Mouse (Mus musculus): ENCODE measurements at regions not wholly inside any gene's neighbourhood (a gene's known extent, or its start where the extent isn't known, plus 50 kb on each side); places are given as distances from the start of the nearest gene placed in this dataset.
A peak's percentile ranks its signal among the peaks of the same experiment; 100 is the strongest.

- Histone ChIP-seq H3K36me3 (no peaks in the 10 kb centered on the region), H3K4me2 (replicated peaks) (peak overlapping the region; percentile 72), H3K27me3 (peaks cover 55% of the 10 kb centered on the region), H3K4me1 (replicated peaks) (peaks cover 19% of the 10 kb centered on the region), H3K9me3 (no peaks in the 10 kb centered on the region), H3K27ac (peak overlapping the region; percentile 90), H3K4me3 (replicated peaks) (peak overlapping the region; percentile 59), H3K9ac (replicated peaks) (peak overlapping the region; percentile 79)
- peak; percentile 75 for ATAC-seq
- 1% methylated on average over 12 of the region's 12 CpGs for WGBS
Observed at GRCm38 (mm10) chr16:25059504-25059992, 227.1 kb upstream of the Tprg start.

DNA sequence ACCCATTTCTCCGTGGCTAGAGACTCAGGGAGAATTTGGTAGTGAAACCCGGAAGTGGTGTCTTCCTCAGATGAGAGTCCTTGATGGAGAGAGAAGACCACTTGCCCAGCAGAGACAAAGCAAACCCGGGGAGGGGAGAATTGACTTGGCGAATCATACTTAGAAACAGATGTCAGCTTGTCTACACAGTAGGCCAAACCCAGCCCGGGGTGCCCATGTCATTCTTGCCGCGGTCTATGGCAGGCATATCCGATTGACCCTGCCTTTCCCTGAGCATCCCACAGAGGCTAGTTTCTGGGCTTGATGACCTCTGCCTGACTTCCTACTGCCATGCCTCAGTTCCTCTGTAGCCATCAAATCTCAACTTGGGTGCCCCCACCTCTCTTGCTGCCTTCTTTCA is 226.4 kb upstream of the Tprg start:
- no peaks in the 10 kb centered on the region for H3K9me3 ChIP-seq
- H3K4me1 ChIP-seq (replicated peaks), result peaks cover 19% of the 10 kb centered on the region
- H3K9ac ChIP-seq (replicated peaks), result no peak overlapping the region
- no peak overlapping the region for H3K4me3 ChIP-seq (replicated peaks)
- 81% methylated on average over 8 of the region's 8 CpGs for WGBS
- H3K4me2 ChIP-seq (replicated peaks), result 0 out of 2 replicates have a peak overlapping the region, but pooled peaks have one; percentile 72
- H3K27ac ChIP-seq, result peak overlapping the region; percentile 90
- H3K27me3 ChIP-seq, result peaks cover 57% of the 10 kb centered on the region
- H3K36me3 ChIP-seq, result no peaks in the 10 kb centered on the region
- ATAC-seq, result no peak

GRCm38 (mm10) chr16:25061631-25062030 is 225.0 kb upstream of the Tprg start:
- peaks cover 54% of the 10 kb centered on the region for H3K27me3 ChIP-seq
- no peak for ATAC-seq
- H3K9ac ChIP-seq (replicated peaks), result no peak overlapping the region
- no peaks in the 10 kb centered on the region for H3K36me3 ChIP-seq
- H3K4me1 ChIP-seq (replicated peaks), result peaks cover 19% of the 10 kb centered on the region
- H3K27ac ChIP-seq, result no peak overlapping the region
- H3K4me2 ChIP-seq (replicated peaks), result no peak overlapping the region
- 84% methylated on average over 4 of the region's 4 CpGs for WGBS
- H3K4me3 ChIP-seq (replicated peaks), result no peak overlapping the region
- no peaks in the 10 kb centered on the region for H3K9me3 ChIP-seq

DNA sequence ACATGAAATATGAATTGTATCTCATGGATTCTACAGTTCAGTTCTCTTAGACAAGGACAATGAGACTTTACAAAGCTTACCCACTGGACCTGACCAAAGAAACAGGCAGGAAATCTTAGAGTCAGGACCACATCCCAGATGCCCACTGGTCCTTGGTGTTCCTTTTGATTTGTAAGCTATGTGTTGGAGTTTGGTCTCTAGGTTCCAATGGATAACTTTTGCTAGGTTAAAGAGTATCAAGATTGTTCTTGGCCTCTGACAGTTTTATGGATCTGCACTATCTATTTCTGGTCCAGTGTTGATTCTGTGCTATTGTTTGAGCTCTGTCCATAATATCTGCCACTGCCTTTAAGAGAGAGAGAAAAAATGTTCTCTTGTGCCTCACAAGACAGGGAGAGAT is 222.6 kb upstream of the Tprg start:
- peaks cover 46% of the 10 kb centered on the region for H3K27me3 ChIP-seq
- H3K36me3 ChIP-seq, result no peaks in the 10 kb centered on the region
- H3K9me3 ChIP-seq, result no peaks in the 10 kb centered on the region
- peaks cover 11% of the 10 kb centered on the region for H3K4me1 ChIP-seq (replicated peaks)
- no peak overlapping the region for H3K4me3 ChIP-seq (replicated peaks)
- no peak for ATAC-seq
- no peak overlapping the region for H3K4me2 ChIP-seq (replicated peaks)
- H3K9ac ChIP-seq (replicated peaks), result no peak overlapping the region
- no peak overlapping the region for H3K27ac ChIP-seq

- peak; percentile 78 for ATAC-seq
- H3K27me3 ChIP-seq, result peaks cover 46% of the 10 kb centered on the region
- no peak overlapping the region for H3K9ac ChIP-seq (replicated peaks)
- H3K9me3 ChIP-seq, result no peaks in the 10 kb centered on the region
- no peak overlapping the region for H3K27ac ChIP-seq
- H3K4me2 ChIP-seq (replicated peaks), result no peak overlapping the region
- peaks cover 8% of the 10 kb centered on the region for H3K4me1 ChIP-seq (replicated peaks)
- no peak overlapping the region for H3K4me3 ChIP-seq (replicated peaks)
- WGBS, result 14% methylated on average over 4 of the region's 4 CpGs
- no peaks in the 10 kb centered on the region for H3K36me3 ChIP-seq
Observed at GRCm38 (mm10) chr16:25064538-25064937, 222.1 kb upstream of the Tprg start.

- 81% methylated on average over 7 of the region's 7 CpGs for WGBS
- Histone ChIP-seq H3K4me3 (replicated peaks) (no peak overlapping the region), H3K36me3 (no peaks in the 10 kb centered on the region), H3K4me1 (replicated peaks) (no peaks in the 10 kb centered on the region), H3K4me2 (replicated peaks) (no peak overlapping the region), H3K9me3 (no peaks in the 10 kb centered on the region), H3K9ac (replicated peaks) (no peak overlapping the region), H3K27me3 (peaks cover 35% of the 10 kb centered on the region), H3K27ac (no peak overlapping the region)
- no peak for ATAC-seq
Observed at GRCm38 (mm10) chr16:25066822-25067221, 219.8 kb upstream of the Tprg start.

DNA sequence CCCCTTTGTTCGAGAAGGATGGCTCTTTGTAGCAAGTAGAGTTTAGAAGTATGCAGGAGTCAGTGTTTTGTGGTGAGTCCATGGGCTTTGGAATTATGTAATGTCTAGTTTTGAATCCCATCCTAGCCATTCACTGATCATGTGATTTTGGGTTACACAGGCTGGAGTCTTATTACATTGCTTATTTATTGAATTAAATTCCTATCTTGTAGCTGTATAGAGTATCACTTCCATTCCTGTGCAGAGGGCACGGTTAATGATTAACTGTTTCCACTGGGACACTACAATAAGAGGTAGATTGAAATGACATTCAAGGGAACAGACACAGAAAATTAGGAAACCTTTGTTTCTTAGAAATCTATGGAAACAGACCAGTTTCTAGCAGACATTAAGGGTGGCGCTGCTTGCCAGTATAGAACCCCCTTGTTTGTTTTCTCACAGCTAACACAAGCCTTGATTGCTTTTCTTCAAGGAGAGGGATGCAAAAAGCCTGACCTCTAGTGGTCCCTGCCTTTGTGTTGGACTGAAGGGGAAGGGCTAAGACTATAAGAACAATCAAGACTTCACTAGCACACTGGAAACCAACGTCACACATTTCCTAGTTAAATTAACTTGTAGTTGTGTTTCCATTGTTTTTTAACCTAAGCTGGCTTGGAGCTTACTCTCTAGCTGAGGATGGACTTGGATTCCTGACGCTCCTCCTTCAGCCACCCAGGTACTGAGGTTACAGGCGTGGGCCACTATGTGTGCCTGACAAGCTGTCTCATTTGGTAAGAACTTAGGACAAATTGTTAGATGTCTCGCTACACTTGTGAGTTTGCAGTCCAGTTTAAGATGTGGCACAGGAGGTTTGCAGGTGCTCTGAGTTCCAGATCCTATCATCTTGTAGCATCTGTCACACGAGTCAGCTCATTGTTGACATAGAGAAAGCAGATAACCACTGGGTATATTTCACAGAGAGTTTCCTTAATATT is 219.1 kb upstream of the Tprg start:
- 53% methylated on average over 8 of the region's 8 CpGs for WGBS
- Histone ChIP-seq H3K4me2 (replicated peaks) (no peak overlapping the region), H3K27me3 (peaks cover 30% of the 10 kb centered on the region), H3K36me3 (no peaks in the 10 kb centered on the region), H3K4me3 (replicated peaks) (no peak overlapping the region), H3K27ac (no peak overlapping the region), H3K4me1 (replicated peaks) (no peaks in the 10 kb centered on the region), H3K9me3 (no peaks in the 10 kb centered on the region), H3K9ac (replicated peaks) (no peak overlapping the region)
- no peak for ATAC-seq

- H3K27ac ChIP-seq, result no peak overlapping the region
- ATAC-seq, result no peak
- H3K4me2 ChIP-seq (replicated peaks), result no peak overlapping the region
- no peak overlapping the region for H3K9ac ChIP-seq (replicated peaks)
- H3K36me3 ChIP-seq, result no peaks in the 10 kb centered on the region
- H3K4me1 ChIP-seq (replicated peaks), result no peaks in the 10 kb centered on the region
- H3K27me3 ChIP-seq, result no peaks in the 10 kb centered on the region
- WGBS, result 94% methylated on average over 6 of the region's 6 CpGs
- H3K9me3 ChIP-seq, result no peaks in the 10 kb centered on the region
- H3K4me3 ChIP-seq (replicated peaks), result no peak overlapping the region
Observed at GRCm38 (mm10) chr16:25080811-25081210, 205.8 kb upstream of the Tprg start.

DNA sequence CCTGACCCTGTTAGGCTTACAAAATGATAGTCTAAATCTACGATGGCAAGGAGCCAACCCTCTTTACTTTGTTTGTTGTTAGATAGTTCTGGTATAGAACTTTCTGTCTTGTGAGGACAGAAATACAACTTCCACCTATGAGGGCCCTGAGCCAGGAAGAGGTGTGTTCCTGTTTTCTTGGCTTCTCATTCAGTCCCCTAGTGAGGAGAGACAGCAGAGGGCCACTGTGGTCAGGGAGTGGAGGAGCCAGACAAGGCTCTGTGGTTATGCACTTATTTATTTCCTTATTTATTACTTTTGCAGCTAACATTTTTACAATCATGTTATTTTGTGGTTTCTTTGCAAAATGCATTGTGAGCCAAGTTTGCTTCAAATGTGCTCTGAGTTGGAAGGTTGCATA is 202.9 kb upstream of the Tprg start:
- ATAC-seq, result no peak
- Histone ChIP-seq H3K9me3 (no peaks in the 10 kb centered on the region), H3K27ac (no peak overlapping the region), H3K4me3 (replicated peaks) (no peak overlapping the region), H3K4me1 (replicated peaks) (no peaks in the 10 kb centered on the region), H3K36me3 (no peaks in the 10 kb centered on the region), H3K9ac (replicated peaks) (no peak overlapping the region), H3K27me3 (no peaks in the 10 kb centered on the region), H3K4me2 (replicated peaks) (no peak overlapping the region)
- WGBS, result 90% methylated on average over 1 of the region's 1 CpGs

- Histone ChIP-seq H3K27me3 (no peaks in the 10 kb centered on the region), H3K27ac (no peak overlapping the region), H3K9ac (replicated peaks) (no peak overlapping the region), H3K4me2 (replicated peaks) (no peak overlapping the region), H3K4me3 (replicated peaks) (no peak overlapping the region), H3K9me3 (no peaks in the 10 kb centered on the region), H3K36me3 (no peaks in the 10 kb centered on the region), H3K4me1 (replicated peaks) (no peaks in the 10 kb centered on the region)
- no peak for ATAC-seq
- WGBS, result 79% methylated on average over 10 of the region's 10 CpGs
Observed at GRCm38 (mm10) chr16:25087741-25088648, 198.6 kb upstream of the Tprg start.

DNA sequence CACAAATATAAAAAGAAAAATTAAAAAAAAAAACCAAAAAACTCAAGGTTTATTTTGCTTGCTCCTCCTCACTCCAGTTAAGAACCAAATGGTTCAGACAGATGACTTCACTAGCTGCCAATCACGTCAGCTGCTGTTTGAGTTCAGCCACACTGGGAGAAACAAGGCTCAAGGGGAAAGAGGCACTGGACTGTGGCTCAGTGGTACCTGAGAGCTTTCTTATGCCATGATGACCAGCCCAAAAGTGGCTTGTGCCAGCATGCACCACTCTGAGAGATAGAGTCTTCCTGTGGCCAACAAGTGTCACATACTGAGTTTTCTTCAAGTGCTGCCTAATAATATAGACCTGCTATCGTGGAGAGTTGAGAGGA is 198.0 kb upstream of the Tprg start:
- Histone ChIP-seq H3K36me3 (no peaks in the 10 kb centered on the region), H3K27ac (no peak overlapping the region), H3K9me3 (no peaks in the 10 kb centered on the region), H3K4me2 (replicated peaks) (no peak overlapping the region), H3K4me3 (replicated peaks) (no peak overlapping the region), H3K9ac (replicated peaks) (no peak overlapping the region), H3K27me3 (no peaks in the 10 kb centered on the region), H3K4me1 (replicated peaks) (no peaks in the 10 kb centered on the region)
- ATAC-seq, result no peak
- WGBS, result 92% methylated on average over 2 of the region's 2 CpGs

DNA sequence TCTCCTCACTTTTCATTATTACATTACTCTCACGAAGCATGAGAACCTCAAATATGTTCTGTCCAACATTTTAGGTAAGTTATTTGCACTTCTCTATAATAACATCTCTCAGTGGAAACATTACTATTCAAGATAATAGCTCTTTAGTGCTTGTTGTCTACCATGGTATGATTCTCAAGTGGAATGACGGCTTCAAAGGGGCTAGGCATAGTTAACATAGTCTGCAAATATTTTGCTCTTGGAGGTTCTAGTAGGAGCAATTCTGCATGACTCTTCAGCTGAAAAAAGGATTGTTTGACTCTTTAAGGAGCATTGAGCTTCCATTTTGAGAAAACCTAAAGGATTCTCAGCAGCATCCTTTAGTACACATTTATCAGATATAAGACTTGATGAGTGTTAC is 182.5 kb upstream of the Tprg start:
- H3K27ac ChIP-seq, result no peak overlapping the region

More for the DNA sequence above, 182.5 kb upstream of the Tprg start:
- H3K4me1 ChIP-seq (replicated peaks), result peaks cover 5% of the 10 kb centered on the region
- no peak for ATAC-seq
- no peaks in the 10 kb centered on the region for H3K36me3 ChIP-seq
- no peaks in the 10 kb centered on the region for H3K27me3 ChIP-seq
- WGBS, result 86% methylated on average over 2 of the region's 2 CpGs
- H3K4me3 ChIP-seq (replicated peaks), result no peak overlapping the region
- no peak overlapping the region for H3K9ac ChIP-seq (replicated peaks)
- H3K9me3 ChIP-seq, result no peaks in the 10 kb centered on the region
- no peak overlapping the region for H3K4me2 ChIP-seq (replicated peaks)
